Mouse (Mus musculus): ENCODE results near the gene St6gal1.

St6gal1 gene

DNA sequence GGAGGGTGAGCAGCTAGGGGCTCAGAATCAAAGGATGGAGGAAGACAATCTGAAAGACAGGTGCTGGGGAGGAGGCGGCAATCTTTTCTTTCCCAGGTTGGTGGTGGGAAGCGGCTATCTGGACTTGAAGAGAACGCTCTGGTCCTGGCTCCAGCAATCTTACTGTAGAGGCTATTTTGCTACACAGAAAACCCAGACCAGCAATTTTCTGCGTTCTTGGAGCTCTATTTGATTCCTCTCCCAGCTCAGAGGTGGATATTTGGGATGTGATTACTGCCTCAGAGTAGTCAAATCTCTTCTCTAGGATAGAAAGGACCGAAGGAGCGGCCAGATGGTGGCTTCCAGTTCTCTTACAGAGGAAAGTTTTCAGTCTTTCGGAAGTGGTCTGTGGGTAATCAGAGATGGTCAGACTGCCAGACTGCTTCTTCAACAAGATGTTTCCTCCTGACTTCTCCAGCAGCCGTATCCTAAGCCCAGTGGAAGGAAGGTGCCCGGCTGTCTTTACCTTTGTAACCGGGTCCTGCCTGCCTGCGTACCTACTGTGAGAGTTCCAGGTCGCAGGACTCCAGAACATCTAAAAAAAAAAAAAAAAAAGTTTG lies 570 bp upstream of the St6gal1 start:
- DNase-seq (ENCODE audit: low spot score in 2 of 2), result no peak

DNA sequence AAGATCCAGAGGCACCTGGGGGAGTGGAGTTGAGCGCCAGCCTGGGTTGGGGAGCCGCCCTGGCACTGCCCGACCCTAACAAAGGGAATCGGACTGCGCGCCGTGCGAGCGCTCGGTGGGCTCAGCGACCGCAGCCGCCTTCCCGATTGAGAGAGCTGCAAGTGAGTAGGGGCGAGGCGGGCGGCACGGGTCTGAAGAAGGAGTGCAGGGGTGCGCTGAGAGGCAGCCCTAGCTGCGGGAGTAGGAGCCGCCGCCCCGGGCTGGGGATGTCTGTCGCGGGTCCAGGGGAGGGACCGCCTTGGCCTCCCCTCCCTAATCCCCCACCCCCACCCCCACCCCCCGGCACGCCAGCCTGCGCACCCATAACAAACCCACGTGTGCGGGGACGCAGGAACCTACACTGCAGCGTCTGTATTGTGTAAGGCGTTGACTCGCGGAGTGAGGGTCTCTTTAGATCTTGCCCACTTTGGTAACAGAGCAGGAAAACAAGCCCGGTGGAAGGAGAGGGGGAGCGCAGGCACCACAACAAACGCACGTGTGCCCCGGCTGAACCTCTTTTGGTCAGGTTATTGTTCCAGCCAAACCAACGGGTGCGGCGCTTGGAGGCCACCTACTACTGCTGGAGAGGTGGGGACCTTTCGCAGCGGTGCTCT lies 655 bp downstream of the St6gal1 start:
- DNase-seq (ENCODE audit: low spot score in 2 of 2), result peak in 1 of 2 experiments; percentile 21

DNA sequence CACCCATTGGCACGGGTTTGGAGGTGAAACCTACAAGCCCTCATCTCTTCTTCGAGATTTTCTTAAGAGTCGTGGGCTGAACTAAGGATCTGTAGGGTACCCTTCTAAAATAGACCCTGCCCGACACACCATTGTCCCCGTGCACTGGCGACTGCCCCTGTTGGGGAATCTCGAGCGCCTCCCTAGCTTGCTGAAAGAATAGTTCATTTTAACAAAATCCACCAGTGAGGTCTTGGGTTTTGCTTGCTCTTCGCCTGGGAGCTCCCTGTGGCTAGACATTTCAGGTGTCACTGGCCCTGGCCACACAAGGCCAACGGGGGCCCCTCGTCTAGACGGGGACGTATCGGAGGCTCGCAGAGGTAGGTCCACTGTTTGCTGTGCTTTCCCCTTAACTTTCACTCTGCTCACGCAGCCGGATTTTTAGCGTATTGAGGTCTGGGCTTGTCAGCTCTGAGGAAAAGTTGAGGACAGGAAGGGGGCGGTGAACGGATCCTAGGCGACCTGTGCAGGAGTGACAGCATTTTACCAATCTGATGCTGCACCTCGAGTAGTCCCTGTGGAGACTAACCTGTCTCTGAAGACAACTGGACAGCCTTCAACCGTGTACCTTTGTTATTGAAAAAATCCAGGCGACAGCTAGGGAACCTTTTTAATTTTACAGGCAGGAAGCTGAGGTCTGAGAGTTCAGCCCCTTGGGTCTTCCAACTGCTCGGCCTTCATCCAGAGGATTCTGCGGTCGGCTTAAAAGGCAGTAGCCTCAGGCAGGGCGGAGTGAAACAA lies 1.5 kb downstream of the St6gal1 start:
- peak in 1 of 2 experiments; percentile 19 for DNase-seq (ENCODE audit: low spot score in 2 of 2)

DNA sequence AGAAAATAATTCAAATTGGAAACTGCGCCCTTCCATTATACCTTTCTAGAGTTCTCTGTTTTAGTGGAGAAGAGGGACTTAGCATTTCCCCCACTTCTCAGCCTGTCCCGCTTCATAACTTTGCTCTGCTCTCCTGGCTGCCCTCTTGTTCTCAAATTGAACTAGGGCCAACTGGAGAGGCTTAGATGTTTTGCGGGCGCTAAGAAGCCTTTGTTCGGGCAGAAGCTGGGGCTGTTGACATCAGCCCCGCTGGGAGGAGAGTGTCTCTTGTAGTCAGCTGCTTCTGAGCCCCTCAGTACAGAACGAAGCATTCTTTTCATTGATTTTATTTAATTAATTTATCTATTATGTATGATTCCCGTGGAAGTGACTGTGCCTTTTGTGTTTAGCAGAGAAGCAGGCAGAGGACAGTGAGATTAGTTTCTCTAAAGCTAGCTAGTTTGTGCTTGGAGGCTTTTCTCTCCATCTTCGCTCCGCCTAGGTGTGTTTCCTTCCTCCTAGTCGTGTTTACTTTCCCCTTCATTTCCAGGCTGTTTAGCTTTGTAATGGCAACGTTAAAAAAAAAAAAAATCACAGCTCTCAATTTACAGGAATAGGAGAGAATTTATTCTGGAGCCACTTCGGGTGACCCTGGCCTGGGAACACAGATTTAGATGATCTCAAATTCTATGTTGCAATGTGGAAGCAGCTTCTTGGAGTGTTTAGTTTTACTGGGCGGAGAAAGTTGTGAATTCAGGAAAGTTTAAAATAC lies 2.2 kb downstream of the St6gal1 start:
- no peak for DNase-seq (ENCODE audit: low spot score in 2 of 2)

DNA sequence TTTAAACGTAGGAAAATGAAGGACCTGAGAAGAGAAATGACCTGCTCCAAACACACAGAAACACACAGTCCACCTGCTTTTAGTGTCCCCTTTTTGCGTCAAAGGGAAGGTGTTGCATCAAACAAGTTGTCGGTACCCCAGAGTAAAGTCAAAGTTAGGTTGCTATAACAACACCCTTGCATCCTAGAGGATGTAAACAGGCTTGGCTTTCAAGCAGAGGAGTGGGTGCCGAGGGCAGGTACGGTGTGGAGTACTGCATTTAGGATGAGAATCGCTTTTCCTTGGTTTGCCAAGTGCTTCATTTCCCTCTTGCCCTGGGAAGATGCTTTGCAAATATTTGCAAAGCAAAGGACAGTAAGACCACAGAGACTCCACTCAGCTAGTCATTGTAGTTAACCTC lies 3.3 kb downstream of the St6gal1 start:
- DNase-seq (ENCODE audit: low spot score in 2 of 2), result no peak

DNA sequence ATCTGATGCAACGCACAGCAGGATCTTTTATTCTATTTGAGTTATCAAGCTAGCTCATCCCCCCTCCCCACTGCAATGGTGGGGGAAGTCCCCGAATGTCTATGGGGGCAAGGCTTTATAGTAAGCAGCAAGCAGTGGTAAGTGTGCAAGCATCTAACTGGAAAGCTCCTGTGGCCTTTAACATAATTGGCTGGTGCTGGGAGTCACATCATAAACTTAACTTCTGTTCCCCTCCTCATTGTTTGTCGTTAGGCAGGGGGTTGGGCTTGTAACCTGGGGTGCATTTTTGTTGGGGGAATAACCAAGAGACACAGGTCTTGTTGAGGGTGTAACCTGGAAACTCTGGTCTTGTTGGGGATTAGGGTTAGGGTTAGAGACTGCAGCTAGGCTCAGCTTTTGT lies 3.9 kb downstream of the St6gal1 start:
- DNase-seq (ENCODE audit: low spot score in 2 of 2), result no peak

DNA sequence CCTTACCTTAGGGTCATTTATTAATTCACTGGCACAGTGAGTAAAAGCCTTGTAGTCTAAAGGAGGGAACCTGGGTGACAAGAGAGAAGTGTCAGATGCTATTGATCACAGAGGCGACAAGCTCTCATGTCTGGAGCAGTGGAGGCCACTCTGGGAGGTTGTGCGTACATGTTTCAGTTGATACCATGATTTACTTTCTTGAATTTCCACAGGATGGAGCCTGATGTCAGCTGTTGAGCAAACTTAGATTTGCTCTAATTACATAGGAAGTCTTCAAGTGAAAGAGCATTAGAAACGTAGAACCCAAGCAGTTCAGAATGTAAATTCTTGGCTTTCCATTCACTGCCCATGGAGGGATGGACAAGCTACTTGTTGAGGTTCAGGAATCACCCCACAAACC lies 5.4 kb downstream of the St6gal1 start:
- DNase-seq (ENCODE audit: low spot score in 2 of 2), result no peak

DNA sequence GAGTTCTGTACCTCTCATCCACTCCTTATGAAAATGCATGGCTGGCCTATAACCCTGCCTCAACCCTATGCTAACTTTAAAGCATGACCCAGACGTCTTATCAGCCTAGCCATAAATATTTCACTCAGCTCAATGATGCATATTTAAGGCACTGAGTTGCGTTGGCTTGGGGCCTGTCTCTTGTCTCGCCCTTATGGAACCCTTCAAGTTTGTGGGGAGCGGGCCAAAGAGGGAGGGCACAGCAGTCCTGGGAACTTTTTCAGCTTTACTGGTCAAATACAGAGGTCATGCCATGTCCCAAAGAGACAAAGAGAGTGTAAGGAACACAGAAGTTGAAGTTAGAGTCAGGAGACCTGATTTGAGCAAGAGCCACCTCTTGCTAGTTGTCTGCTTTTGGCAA lies 6.6 kb downstream of the St6gal1 start:
- no peak for DNase-seq (ENCODE audit: low spot score in 2 of 2)

DNA sequence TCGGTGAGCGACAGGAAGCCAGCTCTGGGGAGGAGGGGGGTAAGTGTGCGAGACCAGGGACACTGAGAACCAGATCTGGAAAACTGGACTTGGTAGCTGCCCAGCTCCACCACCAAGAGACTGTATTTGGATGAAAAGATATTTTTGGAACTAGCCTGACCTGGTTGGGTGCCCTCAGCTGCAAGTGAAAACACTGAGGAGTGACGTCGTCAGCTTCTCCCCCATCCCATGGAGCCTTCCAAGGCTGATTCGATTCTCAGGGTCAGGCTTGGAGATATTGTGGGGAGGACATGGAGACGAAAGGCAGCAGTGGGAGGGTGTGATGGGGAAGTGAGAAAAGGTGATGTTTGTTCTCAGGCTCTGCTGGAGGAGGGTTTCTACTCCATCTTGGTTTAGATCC lies 8.2 kb downstream of the St6gal1 start:
- no peak for DNase-seq (ENCODE audit: low spot score in 2 of 2)

DNA sequence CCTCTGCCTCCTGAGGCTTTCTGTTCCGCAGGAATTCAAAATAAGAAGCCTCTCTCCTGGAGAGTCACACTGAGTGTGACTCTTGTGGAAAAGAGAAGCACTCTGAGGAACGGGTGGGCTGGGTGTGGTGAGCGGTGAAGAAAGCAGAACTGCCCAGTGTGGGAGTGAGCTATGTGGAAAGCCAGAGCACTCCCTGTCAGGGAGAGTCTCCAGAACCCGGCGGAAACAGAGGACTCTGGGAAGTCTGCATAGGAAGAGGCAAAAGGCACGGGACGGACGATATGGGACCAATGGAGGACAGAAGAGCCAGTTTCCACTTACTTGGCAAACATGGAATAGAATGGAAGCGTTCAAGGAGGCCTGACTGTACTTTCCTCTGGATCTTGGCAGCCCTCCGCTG lies 9.0 kb downstream of the St6gal1 start:
- no peak for DNase-seq (ENCODE audit: low spot score in 2 of 2)

DNA sequence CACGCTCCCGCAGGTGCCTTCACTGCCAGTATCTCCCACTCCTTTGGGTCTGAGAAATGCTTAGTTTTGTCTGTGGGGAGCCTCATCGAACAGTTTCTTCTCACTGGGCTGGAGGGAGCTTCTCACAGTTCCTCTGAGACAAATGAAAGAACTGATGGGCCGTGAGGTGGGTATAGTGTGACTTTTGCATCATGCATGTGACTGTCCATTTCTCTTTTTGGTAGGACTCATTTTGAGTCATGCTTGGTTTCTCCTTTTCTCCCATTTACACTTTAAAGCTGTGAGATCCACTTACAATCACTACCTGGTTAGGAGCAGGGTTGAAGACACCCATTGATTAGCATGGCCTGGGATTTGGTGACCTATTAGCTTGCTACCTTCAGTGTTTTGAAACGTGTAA lies 10.0 kb downstream of the St6gal1 start:
- no peak for DNase-seq (ENCODE audit: low spot score in 2 of 2)

DNA sequence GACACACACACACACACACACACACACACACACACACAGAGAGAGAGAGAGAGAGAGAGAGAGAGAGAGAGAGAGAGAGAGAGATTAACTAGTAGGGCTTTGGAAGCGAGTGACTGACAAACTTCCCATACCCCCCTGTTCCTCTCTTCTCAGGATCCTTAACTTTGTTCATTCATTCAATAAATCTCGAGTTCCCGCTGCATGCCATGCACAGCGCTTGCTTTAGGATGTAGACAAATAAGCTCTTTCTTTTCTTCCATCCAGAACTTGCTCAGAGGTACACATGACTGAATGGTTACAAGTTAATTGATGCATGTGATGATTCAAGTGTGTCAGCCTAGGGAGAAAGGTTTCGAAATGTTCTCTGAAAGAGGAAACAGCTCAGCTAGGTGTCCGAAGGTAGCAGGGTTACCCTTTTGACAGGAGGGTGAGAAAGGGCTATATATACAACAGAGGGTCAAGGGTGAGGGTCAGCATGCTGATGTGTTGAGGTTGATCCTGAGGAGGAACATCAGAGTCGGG lies 10.7 kb downstream of the St6gal1 start:
- no peak for DNase-seq (ENCODE audit: low spot score in 2 of 2)

DNA sequence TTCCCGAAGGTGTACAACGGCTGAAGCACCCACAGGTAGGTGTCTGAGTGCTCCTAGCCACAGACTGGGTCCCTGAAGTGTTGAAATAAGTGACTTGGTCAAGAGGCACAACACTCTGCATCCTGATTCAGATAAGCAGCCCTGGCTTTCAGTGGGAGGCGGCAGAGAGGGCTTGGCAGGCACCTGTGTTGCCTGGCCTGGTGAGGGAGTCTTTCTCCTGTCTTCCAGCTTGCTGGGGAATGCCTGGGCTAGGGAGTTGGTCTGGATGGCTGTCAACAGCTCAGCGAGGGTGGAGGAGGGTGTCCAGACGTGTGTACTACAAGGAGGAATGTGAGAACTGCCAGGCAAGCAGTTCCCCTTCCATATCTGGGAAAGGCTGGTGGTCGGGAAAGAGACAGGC lies 15.0 kb downstream of the St6gal1 start:
- no peak for DNase-seq (ENCODE audit: low spot score in 2 of 2)

DNA sequence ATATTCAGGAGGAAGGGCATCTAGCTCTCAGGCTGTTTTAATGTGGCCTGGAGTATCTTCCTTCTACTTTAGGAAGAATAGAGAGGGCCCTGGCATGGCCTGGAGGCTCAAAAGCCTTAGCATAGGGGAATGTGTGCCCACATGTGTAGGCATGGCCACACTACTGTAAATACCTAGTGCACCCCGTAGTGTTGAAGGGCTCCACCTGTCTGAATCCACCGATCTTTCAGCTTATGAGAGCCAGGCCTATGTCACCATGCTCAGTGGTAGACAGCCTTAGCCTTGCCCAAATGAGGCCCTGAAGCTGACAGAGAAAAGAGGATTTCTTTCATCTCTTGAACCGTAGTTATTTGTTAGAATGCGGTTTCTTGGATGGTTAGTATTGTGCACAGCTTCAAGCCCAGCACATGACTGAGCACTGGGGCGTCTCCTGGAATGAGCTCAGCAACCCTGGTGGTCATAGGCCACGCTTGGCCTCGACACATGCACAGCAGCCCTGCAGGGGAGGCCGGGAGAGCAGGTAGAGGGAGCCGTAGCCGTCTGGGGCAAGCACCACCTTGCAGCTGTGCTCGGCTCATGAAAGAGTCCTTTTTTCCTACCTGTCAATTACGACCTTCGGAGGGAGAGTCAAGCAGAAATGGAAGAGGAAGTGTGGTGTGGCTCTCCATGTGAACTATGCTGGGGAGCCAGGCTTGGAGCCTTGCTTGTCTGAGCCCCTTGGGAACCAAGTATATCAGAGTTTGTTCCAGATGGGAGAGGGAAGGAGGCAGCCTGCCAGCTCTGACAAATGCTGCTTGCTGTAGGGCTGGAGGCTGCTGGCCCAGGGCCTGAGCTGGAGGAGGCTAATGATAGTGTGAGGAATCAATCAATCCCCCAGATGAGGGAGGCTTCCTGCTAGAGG lies 15.8 kb downstream of the St6gal1 start:
- no peak for DNase-seq (ENCODE audit: low spot score in 2 of 2)

DNA sequence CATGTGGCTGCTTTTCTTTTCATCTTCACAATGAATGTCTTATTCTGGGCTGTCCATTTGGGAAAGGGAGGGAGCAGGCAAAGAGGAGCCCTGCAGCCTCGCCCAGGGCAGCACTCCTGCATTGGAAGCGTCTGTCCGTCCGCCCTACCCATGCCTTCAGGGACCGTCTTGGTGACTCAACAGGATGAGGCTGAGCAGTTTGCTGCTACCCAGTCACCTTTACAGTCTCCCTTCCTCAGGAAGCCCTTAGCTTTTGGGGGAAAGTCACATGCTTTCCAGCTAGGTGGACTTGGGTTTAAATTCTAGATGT lies 16.4 kb downstream of the St6gal1 start:
- no peak for DNase-seq (ENCODE audit: low spot score in 2 of 2)

DNA sequence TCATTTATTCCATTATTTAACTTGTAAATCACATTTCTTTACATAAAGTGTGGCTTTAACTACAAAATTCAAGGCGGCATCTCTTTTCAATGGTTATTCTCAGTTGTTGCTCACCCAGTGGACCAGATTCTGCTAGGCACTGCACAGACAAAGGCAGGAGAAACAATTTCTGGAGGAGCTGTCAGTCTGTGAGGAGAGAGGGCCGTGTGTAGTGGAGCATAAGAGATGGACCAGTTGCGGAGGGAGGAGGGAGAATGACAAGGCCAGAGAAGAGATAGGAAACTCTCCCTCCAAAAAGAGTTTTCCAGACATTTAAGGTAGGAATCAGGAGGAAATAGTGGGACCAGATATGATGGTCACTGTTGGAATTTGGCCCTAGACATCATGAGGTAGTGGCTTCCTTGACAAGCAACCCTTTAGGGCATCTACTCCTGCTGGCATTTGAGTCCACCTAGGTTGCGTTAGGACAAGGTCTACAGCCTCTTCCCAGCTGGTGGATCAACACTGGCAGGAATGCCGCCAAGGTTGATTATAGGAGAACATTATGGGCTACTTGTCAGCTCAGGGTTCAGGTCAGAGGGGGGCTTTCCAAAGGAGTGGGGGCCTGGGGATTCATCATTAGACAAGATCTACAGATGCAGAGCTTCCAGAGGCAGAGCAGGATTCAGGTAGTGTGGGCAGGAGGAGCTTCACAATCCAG lies 19.3 kb downstream of the St6gal1 start:
- no peak for DNase-seq (ENCODE audit: low spot score in 2 of 2)

DNA sequence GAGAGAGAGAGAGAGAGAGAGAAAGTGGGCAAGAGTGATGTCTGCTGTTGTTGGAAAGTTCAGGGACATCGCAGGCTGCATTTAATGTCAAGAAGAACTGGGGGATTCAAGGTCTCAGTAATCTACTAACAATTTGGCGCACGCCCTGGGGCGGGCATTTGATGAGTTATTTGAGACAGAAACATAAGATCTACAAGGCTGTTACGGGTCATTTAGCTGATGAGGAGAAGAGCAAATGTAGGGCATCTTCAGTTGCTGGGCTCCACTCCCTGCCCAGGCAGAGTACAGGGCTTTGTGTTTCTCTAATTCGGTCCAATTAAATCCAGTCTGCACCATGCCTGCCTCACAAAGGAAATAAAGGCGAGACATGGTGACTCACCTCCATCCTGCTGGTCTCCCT lies 19.9 kb downstream of the St6gal1 start:
- DNase-seq (ENCODE audit: low spot score in 2 of 2), result no peak

DNA sequence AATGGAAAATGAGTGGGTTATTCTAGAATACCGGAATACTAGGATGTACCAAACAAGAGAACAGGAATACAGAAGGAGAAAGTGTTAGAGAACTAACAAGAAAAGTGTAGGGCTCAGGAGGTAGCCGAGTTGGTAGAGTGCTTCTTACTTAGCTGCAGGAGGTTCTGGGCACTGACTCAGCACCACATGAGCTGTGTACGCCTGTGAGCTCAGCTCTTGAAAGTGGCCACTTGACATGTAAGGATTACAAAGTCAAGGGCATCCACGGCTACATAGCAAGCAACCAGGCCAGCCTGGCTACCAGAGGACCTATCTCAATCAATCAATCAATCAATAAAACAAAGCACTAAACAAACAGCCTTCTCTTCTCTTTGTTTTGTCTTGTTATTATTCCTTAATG lies 24.7 kb downstream of the St6gal1 start:
- DNase-seq (ENCODE audit: low spot score in 2 of 2), result no peak

DNA sequence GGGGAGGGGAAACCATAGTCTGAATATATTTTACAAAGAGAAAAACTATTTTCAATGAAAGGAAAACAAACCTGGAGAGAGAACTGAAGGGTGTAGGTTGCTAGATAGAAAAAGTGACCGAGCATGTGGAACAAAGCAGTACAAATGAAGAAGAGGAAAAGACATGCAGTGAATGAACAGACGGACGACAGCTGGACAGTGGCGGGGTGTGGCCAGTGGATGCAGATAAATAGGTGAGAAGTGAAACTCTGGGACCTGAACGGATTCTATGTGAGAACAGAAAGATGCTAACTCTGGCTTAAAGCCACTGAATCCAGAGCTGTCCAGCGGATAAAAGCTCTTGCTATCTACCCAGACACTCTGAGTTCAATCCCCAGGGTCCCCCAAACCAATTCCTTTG lies 25.2 kb downstream of the St6gal1 start:
- DNase-seq (ENCODE audit: low spot score in 2 of 2), result no peak

DNA sequence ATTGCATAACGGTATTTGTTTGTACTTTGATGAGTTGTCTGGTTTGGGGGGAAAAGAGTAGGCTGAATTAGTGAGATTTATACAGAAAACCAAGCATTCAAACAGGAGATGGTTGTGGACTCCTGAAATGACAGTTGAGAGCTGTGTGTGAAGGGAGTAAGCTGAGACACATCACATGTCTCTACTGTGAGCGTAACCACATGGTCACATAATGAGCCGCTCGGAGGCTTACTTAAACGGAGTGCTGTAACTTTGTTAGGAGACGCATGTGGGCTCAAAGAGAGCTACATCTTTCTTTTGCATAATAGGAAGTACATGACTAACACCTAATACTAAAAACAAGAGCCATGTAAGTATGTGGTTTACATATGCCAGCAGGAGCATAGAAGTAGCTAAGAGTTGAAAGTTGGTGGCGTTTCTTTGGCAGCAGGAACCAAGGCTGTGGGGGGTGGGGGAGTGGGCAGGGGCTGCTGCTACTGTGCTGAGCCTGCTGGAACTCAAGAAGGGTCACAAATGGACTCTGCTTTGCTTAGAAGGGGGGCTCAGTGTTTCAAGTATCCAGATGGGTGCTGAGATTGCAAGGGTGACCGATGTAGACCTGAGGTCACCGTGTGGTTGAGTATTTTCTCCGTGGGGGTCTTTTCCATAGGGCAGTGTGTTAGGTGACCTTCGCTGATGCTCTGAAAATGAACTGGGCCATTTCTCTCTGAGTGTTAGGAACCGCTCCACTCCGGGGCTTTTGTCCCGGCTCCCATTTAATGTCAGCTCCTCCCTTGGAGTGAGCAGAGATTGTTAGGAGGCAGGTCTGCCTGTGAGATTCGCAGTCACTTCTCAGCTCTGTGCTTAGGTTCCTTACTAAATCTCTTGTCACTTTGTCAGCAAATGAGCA lies 26.3 kb downstream of the St6gal1 start:
- no peak for DNase-seq (ENCODE audit: low spot score in 2 of 2)

Measured in spleen, postnatal 14 days (tissue).